Mouse (Mus musculus): ENCODE results near the gene Max. TPM values are rescaled to one million over a fixed set of nuclear protein-coding genes. Genes with fewer than 3 reads are reported as not detected.

Max gene
- polyA plus RNA-seq, 1 experiment from 2014 or later, result 18.4 TPM

- Histone ChIP-seq H3K4me1 (ENCODE audit: control insufficient read depth, insufficient read depth, low read length) (no peaks in the 10 kb centered on the region), H3K4me2 (ENCODE audit: low read length) (no peak overlapping the region), H3K4me3 (ENCODE audit: low read depth, low read length) (no peak overlapping the region), H3K9me3 (replicated peaks; ENCODE audit: control insufficient read depth, low read length, poor library complexity, severe bottlenecking) (no peaks in the 10 kb centered on the region), H3K27me3 (ENCODE audit: control insufficient read depth, insufficient read depth, low read depth, low read length) (no peaks in the 10 kb centered on the region), H3K9ac (ENCODE audit: low read depth, low read length) (no peak overlapping the region), H3K27ac (ENCODE audit: low read length) (no peak overlapping the region), H3K36me3 (ENCODE audit: control insufficient read depth, insufficient read depth, low read length) (peaks cover 46% of the 10 kb centered on the region)
- 86% methylated on average over 3 of the region's 3 CpGs for WGBS
- no peak for ATAC-seq
These were observed 19.0 kb downstream of the Max start for GRCm38 (mm10) chr12:76943046-76943445.

GRCm38 (mm10) chr12:76942476-76942875 is 19.5 kb downstream of the Max start:
- H3K27ac ChIP-seq (ENCODE audit: low read length), result no peak overlapping the region
- no peak overlapping the region for H3K4me2 ChIP-seq (ENCODE audit: low read length)
- no peaks in the 10 kb centered on the region for H3K4me1 ChIP-seq (ENCODE audit: control insufficient read depth, insufficient read depth, low read length)
- H3K27me3 ChIP-seq (ENCODE audit: control insufficient read depth, insufficient read depth, low read depth, low read length), result no peaks in the 10 kb centered on the region
- 84% methylated on average over 2 of the region's 2 CpGs for WGBS
- ATAC-seq, result no peak
- no peaks in the 10 kb centered on the region for H3K9me3 ChIP-seq (replicated peaks; ENCODE audit: control insufficient read depth, low read length, poor library complexity, severe bottlenecking)
- no peak overlapping the region for H3K9ac ChIP-seq (ENCODE audit: low read depth, low read length)
- H3K36me3 ChIP-seq (ENCODE audit: control insufficient read depth, insufficient read depth, low read length), result peaks cover 43% of the 10 kb centered on the region
- no peak overlapping the region for H3K4me3 ChIP-seq (ENCODE audit: low read depth, low read length)

GRCm38 (mm10) chr12:76941524-76941923 is 20.5 kb downstream of the Max start:
- H3K9me3 ChIP-seq (replicated peaks; ENCODE audit: control insufficient read depth, low read length, poor library complexity, severe bottlenecking), result no peaks in the 10 kb centered on the region
- no peak overlapping the region for H3K27ac ChIP-seq (ENCODE audit: low read length)
- H3K27me3 ChIP-seq (ENCODE audit: control insufficient read depth, insufficient read depth, low read depth, low read length), result no peaks in the 10 kb centered on the region
- no peak overlapping the region for H3K4me3 ChIP-seq (ENCODE audit: low read depth, low read length)
- H3K4me1 ChIP-seq (ENCODE audit: control insufficient read depth, insufficient read depth, low read length), result no peaks in the 10 kb centered on the region
- no peak overlapping the region for H3K4me2 ChIP-seq (ENCODE audit: low read length)
- peaks cover 43% of the 10 kb centered on the region for H3K36me3 ChIP-seq (ENCODE audit: control insufficient read depth, insufficient read depth, low read length)
- no peak overlapping the region for H3K9ac ChIP-seq (ENCODE audit: low read depth, low read length)
- ATAC-seq, result no peak
- WGBS, result 67% methylated on average over 2 of the region's 2 CpGs

GRCm38 (mm10) chr12:76938013-76938412 is 24.0 kb downstream of the Max start:
- no peaks in the 10 kb centered on the region for H3K4me1 ChIP-seq (ENCODE audit: control insufficient read depth, insufficient read depth, low read length)
- H3K36me3 ChIP-seq (ENCODE audit: control insufficient read depth, insufficient read depth, low read length), result peaks cover 35% of the 10 kb centered on the region
- WGBS, result 97% methylated on average over 6 of the region's 6 CpGs
- H3K27ac ChIP-seq (ENCODE audit: low read length), result no peak overlapping the region
- no peaks in the 10 kb centered on the region for H3K9me3 ChIP-seq (replicated peaks; ENCODE audit: control insufficient read depth, low read length, poor library complexity, severe bottlenecking)
- H3K4me3 ChIP-seq (ENCODE audit: low read depth, low read length), result no peak overlapping the region
- no peak for ATAC-seq
- H3K9ac ChIP-seq (ENCODE audit: low read depth, low read length), result no peak overlapping the region
- H3K4me2 ChIP-seq (ENCODE audit: low read length), result no peak overlapping the region
- no peaks in the 10 kb centered on the region for H3K27me3 ChIP-seq (ENCODE audit: control insufficient read depth, insufficient read depth, low read depth, low read length)

- Histone ChIP-seq H3K4me2 (ENCODE audit: low read length) (no peak overlapping the region), H3K36me3 (ENCODE audit: control insufficient read depth, insufficient read depth, low read length) (peaks cover 34% of the 10 kb centered on the region), H3K4me1 (ENCODE audit: control insufficient read depth, insufficient read depth, low read length) (no peaks in the 10 kb centered on the region), H3K9ac (ENCODE audit: low read depth, low read length) (no peak overlapping the region), H3K27ac (ENCODE audit: low read length) (no peak overlapping the region), H3K4me3 (ENCODE audit: low read depth, low read length) (no peak overlapping the region), H3K27me3 (ENCODE audit: control insufficient read depth, insufficient read depth, low read depth, low read length) (no peaks in the 10 kb centered on the region), H3K9me3 (replicated peaks; ENCODE audit: control insufficient read depth, low read length, poor library complexity, severe bottlenecking) (no peaks in the 10 kb centered on the region)
- ATAC-seq, result no peak
- 95% methylated on average over 10 of the region's 10 CpGs for WGBS
These were observed 25.8 kb downstream of the Max start for GRCm38 (mm10) chr12:76936211-76936610.

- H3K27ac ChIP-seq (ENCODE audit: low read length), result no peak overlapping the region
- no peak overlapping the region for H3K4me2 ChIP-seq (ENCODE audit: low read length)
- H3K4me1 ChIP-seq (ENCODE audit: control insufficient read depth, insufficient read depth, low read length), result no peaks in the 10 kb centered on the region
- no peak overlapping the region for H3K9ac ChIP-seq (ENCODE audit: low read depth, low read length)
- no peaks in the 10 kb centered on the region for H3K27me3 ChIP-seq (ENCODE audit: control insufficient read depth, insufficient read depth, low read depth, low read length)
- no peaks in the 10 kb centered on the region for H3K9me3 ChIP-seq (replicated peaks; ENCODE audit: control insufficient read depth, low read length, poor library complexity, severe bottlenecking)
- H3K36me3 ChIP-seq (ENCODE audit: control insufficient read depth, insufficient read depth, low read length), result peaks cover 23% of the 10 kb centered on the region
- WGBS, result 97% methylated on average over 3 of the region's 3 CpGs
- ATAC-seq, result no peak
- H3K4me3 ChIP-seq (ENCODE audit: low read depth, low read length), result no peak overlapping the region
These were observed 27.6 kb downstream of the Max start for GRCm38 (mm10) chr12:76934438-76934837.

GRCm38 (mm10) chr12:76932688-76933060 is 29.3 kb downstream of the Max start:
- H3K27ac ChIP-seq (ENCODE audit: low read length), result no peak overlapping the region

GRCm38 (mm10) chr12:76931739-76932687 is 30.0 kb downstream of the Max start:
- Histone ChIP-seq H3K4me3 (ENCODE audit: low read depth, low read length) (no peak overlapping the region), H3K36me3 (ENCODE audit: control insufficient read depth, insufficient read depth, low read length) (peaks cover 8% of the 10 kb centered on the region; the same call in 1 of the 2 replicates), H3K27ac (ENCODE audit: low read length) (no peak overlapping the region), H3K9me3 (replicated peaks; ENCODE audit: control insufficient read depth, low read length, poor library complexity, severe bottlenecking) (no peaks in the 10 kb centered on the region), H3K4me2 (ENCODE audit: low read length) (no peak overlapping the region), H3K27me3 (ENCODE audit: control insufficient read depth, insufficient read depth, low read depth, low read length) (no peaks in the 10 kb centered on the region), H3K9ac (ENCODE audit: low read depth, low read length) (no peak overlapping the region), H3K4me1 (ENCODE audit: control insufficient read depth, insufficient read depth, low read length) (no peaks in the 10 kb centered on the region)
- ATAC-seq, result no peak
- 81% methylated on average over 14 of the region's 14 CpGs for WGBS

More at GRCm38 (mm10) chr12:76932688-76933060, 29.3 kb downstream of the Max start:
- H3K9ac ChIP-seq (ENCODE audit: low read depth, low read length), result no peak overlapping the region
- ATAC-seq, result no peak
- no peaks in the 10 kb centered on the region for H3K27me3 ChIP-seq (ENCODE audit: control insufficient read depth, insufficient read depth, low read depth, low read length)
- no peak overlapping the region for H3K4me2 ChIP-seq (ENCODE audit: low read length)
- H3K4me3 ChIP-seq (ENCODE audit: low read depth, low read length), result no peak overlapping the region
- H3K9me3 ChIP-seq (replicated peaks; ENCODE audit: control insufficient read depth, low read length, poor library complexity, severe bottlenecking), result no peaks in the 10 kb centered on the region
- peaks cover 8% of the 10 kb centered on the region; the same call in 1 of the 2 replicates for H3K36me3 ChIP-seq (ENCODE audit: control insufficient read depth, insufficient read depth, low read length)
- WGBS, result 83% methylated on average over 6 of the region's 6 CpGs
- no peaks in the 10 kb centered on the region for H3K4me1 ChIP-seq (ENCODE audit: control insufficient read depth, insufficient read depth, low read length)

GRCm38 (mm10) chr12:76930177-76930576 is 31.8 kb downstream of the Max start:
- ATAC-seq, result no peak
- H3K4me3 ChIP-seq (ENCODE audit: low read depth, low read length), result no peak overlapping the region
- no peaks in the 10 kb centered on the region for H3K27me3 ChIP-seq (ENCODE audit: control insufficient read depth, insufficient read depth, low read depth, low read length)
- H3K36me3 ChIP-seq (ENCODE audit: control insufficient read depth, insufficient read depth, low read length), result no peaks in the 10 kb centered on the region; the same call in 1 of the 2 replicates
- WGBS, result 76% methylated on average over 6 of the region's 6 CpGs
- no peak overlapping the region for H3K27ac ChIP-seq (ENCODE audit: low read length)
- H3K9ac ChIP-seq (ENCODE audit: low read depth, low read length), result no peak overlapping the region
- H3K9me3 ChIP-seq (replicated peaks; ENCODE audit: control insufficient read depth, low read length, poor library complexity, severe bottlenecking), result no peaks in the 10 kb centered on the region
- H3K4me1 ChIP-seq (ENCODE audit: control insufficient read depth, insufficient read depth, low read length), result no peaks in the 10 kb centered on the region
- H3K4me2 ChIP-seq (ENCODE audit: low read length), result no peak overlapping the region
